Mouse (Mus musculus) natural killer cell, adult 2 months (primary cell): ENCODE data around the gene Syt10.
"Not testable (repeated sequence)": the region's sequence is repeated elsewhere in the genome, so short reads cannot be mapped to it uniquely, and the experiment has no call there.

ENCODE experiments used
- DNase-seq, 2 experiments: peaks; one replicate each; pipeline ENCODE4 v3.0.0; 2022; ENCODE audit warnings: low spot score in 2 of 2

Gene Syt10

GRCm38 (mm10) chr15:89841364-89842017 is at the start of gene Syt10:
Gene Syt10 (minus strand): TSS chr15:89841860.
- no peak for DNase-seq

- DNase-seq: no peak
Measured at GRCm38 (mm10) chr15:89883799-89884198, 42.1 kb upstream of the Syt10 start.

- DNase-seq: no peak
Measured at GRCm38 (mm10) chr15:89878981-89879380, 37.3 kb upstream of the Syt10 start.

GRCm38 (mm10) chr15:89816098-89816497 is 25.6 kb downstream of the Syt10 start:
- no peak for DNase-seq

- DNase-seq: no peak
Measured at GRCm38 (mm10) chr15:89804478-89804877, 37.2 kb downstream of the Syt10 start.

- no peak for DNase-seq
Measured at GRCm38 (mm10) chr15:89779928-89780327, 61.7 kb downstream of the Syt10 start.

- not testable (repeated sequence) for DNase-seq
Measured at GRCm38 (mm10) chr15:89766016-89766415, 75.6 kb downstream of the Syt10 start.

- DNase-seq: no peak
Measured at GRCm38 (mm10) chr15:89733611-89734010, 108.0 kb downstream of the Syt10 start.
